Mouse (Mus musculus) heart, embryonic 11.5 days (tissue): ENCODE measurements around the gene Lat2. TPM values are rescaled to one million over a fixed set of nuclear protein-coding genes. Genes with fewer than 3 reads are reported as not detected.

Experiments used
- ATAC-seq: fragments of 200-750 bp; cut with Nextera tagmentation; replicated peaks from 2 replicates; pipeline ENCODE4 v1.8.0; 2017; ENCODE audit warnings: moderate library complexity; ENCODE audit not compliant: insufficient number of reproducible peaks, low FRiP score, low TSS enrichment
- H3K27ac ChIP-seq: fragments of 300-500 bp; sonication (generic); 2 replicates; pipeline ENCODE4 v1.5.1; 2014; ENCODE audit warnings: mild to moderate bottlenecking, low read depth, low read length
- H3K27me3 ChIP-seq: fragments of 300-500 bp; sonication (generic); 2 replicates; pipeline ENCODE4 v1.6.1; 2014; ENCODE audit warnings: mild to moderate bottlenecking, low read length, mixed read lengths; ENCODE audit not compliant: control insufficient read depth, insufficient read depth
- H3K36me3 ChIP-seq: fragments of 300-500 bp; sonication (generic); 2 replicates; pipeline ENCODE4 v1.6.1; 2014; ENCODE audit warnings: mild to moderate bottlenecking, low read length, moderate library complexity, mixed read lengths; ENCODE audit not compliant: control insufficient read depth, insufficient read depth
- H3K4me1 ChIP-seq: fragments of 300-500 bp; sonication (generic); 2 replicates; pipeline ENCODE4 v1.6.1; 2014; ENCODE audit warnings: low read length; ENCODE audit not compliant: control insufficient read depth, insufficient read depth
- H3K4me2 ChIP-seq: fragments of 300-500 bp; sonication (generic); 2 replicates; pipeline ENCODE4 v1.6.1; 2014; ENCODE audit warnings: mild to moderate bottlenecking, moderate library complexity
- H3K4me3 ChIP-seq: fragments of 300-500 bp; sonication (generic); 2 replicates; pipeline ENCODE4 v1.5.1; 2014; ENCODE audit warnings: low read depth, low read length
- H3K9ac ChIP-seq: fragments of 300-500 bp; sonication (generic); 2 replicates; pipeline ENCODE4 v1.6.1; 2014; ENCODE audit warnings: mild to moderate bottlenecking, low read depth, low read length, moderate library complexity
- H3K9me3 ChIP-seq: fragments of 300-500 bp; sonication (generic); replicated peaks from 2 replicates; pipeline ENCODE4 v1.6.1; 2016; ENCODE audit warnings: low read length; ENCODE audit not compliant: control insufficient read depth
- WGBS: fragments of 180-500 bp; shearing (Covaris S2); extraction: QIAGEN DNeasy Blood & Tissue Kit; methylation state at CpG from one replicate; pipeline ENCODE4 v1.1.7; 2014; ENCODE audit not compliant: insufficient replicate concordance; 5-methylcytosine and 5-hydroxymethylcytosine counted together
- polyA plus RNA-seq: library from polyadenylated mRNA; unstranded; fragments of >200 nt; fragmentation: Nextera tagmentation; extraction: Ambion mirVana; gene quantifications from 2 replicates; pipeline ENCODE4 v1.2.1, GENCODE M21; 2014

The Lat2 gene
- polyA plus RNA-seq, 1 experiment from 2014 or later, result 1.9 TPM

DNA sequence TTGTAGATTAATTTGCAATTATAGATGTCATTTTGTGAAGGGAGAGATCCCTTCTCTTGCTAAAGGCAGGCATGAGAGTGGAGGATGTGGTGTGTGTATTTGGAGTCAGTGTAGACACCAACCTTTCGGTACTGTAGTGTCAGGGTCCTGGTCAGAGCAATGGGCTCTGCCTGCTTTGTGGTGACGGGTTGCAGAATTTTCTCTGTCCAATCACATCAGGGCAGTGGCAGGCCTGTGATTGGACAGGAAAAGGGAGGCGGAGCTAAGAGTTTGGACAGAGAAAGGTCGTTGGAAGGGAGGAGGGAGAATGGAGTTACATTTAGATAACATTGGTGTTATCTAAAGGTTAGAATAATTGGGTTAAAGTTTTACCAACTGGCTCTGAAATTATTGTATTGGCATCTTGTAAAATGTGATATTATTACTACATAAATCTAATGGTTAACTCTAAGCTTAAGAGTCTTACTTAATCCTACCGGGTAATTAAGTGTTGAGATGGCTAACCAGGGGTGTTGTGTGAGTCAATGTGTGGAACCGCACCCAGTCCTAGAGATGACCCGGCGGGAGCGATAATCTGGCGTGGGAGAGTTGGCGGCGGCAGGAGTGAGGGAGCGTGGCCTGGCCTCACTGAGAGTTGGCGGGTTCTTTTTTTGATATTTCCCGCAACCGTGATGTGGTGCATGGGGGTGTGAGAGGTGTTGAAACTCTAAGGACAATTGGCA lies 54.2 kb downstream of the Lat2 start:
- H3K4me3 ChIP-seq, result no peak overlapping the region
- H3K9ac ChIP-seq, result no peak overlapping the region
- no peak for ATAC-seq
- H3K27ac ChIP-seq, result no peak overlapping the region
- H3K9me3 ChIP-seq, result no peaks in the 10 kb centered on the region
- peaks cover 5% of the 10 kb centered on the region for H3K4me1 ChIP-seq
- H3K27me3 ChIP-seq, result no peaks in the 10 kb centered on the region
- H3K4me2 ChIP-seq, result no peak overlapping the region
- no peaks in the 10 kb centered on the region for H3K36me3 ChIP-seq
- 70% methylated on average over 16 of the region's 16 CpGs for WGBS

DNA sequence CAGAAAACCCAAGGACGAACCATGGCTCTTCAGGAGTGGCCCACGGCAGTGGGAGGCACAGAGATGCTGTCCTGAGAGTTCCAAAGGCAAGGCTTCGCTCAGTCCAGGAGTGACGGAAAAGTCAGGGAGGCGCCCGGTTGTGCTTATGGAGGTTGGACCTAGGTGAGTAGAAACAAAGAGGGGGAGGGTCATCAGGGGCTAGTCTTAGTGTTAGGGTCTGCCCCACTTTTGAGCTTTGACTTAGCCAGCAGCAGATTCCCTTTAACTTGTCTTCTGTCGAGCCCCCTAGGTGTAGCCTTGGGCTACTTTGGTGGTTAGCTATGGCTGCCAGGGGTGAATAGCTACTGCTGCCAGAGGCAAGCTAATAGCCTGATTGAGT lies 54.8 kb downstream of the Lat2 start, which contains the start of gene Syna:
Syna (minus strand) TSS at position 101 of the 379 bp plus-strand sequence.
- no peaks in the 10 kb centered on the region for H3K27me3 ChIP-seq
- H3K9ac ChIP-seq, result no peak within 1 kb of the TSS
- H3K4me1 ChIP-seq, result peaks cover 10% of the 10 kb centered on the region
- H3K4me3 ChIP-seq, result no peak within 1 kb of the TSS
- 81% methylated on average over 7 of the region's 7 CpGs for WGBS
- H3K36me3 ChIP-seq, result no peaks in the 10 kb centered on the region
- no peak within 1 kb of the TSS for H3K4me2 ChIP-seq
- no peaks in the 10 kb centered on the region for H3K9me3 ChIP-seq
- H3K27ac ChIP-seq, result no peak within 1 kb of the TSS
- no peak for ATAC-seq

- no peak overlapping the region for H3K9ac ChIP-seq
- peaks cover 23% of the 10 kb centered on the region for H3K4me1 ChIP-seq
- H3K4me2 ChIP-seq, result peak overlapping the region; percentile 47
- no peak overlapping the region for H3K27ac ChIP-seq
- no peaks in the 10 kb centered on the region for H3K36me3 ChIP-seq
- WGBS, result 10% methylated on average over 20 of the region's 20 CpGs
- H3K27me3 ChIP-seq, result no peaks in the 10 kb centered on the region
- no peak for ATAC-seq
- no peak overlapping the region for H3K4me3 ChIP-seq
- no peaks in the 10 kb centered on the region for H3K9me3 ChIP-seq
Observed at GRCm38 (mm10) chr5:134555463-134556164, 59.2 kb downstream of the Lat2 start.

GRCm38 (mm10) chr5:134553951-134554546 lies 60.8 kb downstream of the Lat2 start:
- Histone ChIP-seq H3K9ac (no peak overlapping the region), H3K4me2 (no peak overlapping the region), H3K9me3 (no peaks in the 10 kb centered on the region), H3K4me1 (peaks cover 25% of the 10 kb centered on the region), H3K27ac (no peak overlapping the region), H3K4me3 (no peak overlapping the region), H3K36me3 (no peaks in the 10 kb centered on the region), H3K27me3 (no peaks in the 10 kb centered on the region)
- 81% methylated on average over 5 of the region's 5 CpGs for WGBS
- no peak for ATAC-seq

- Histone ChIP-seq H3K27ac (peak within 1 kb of the TSS; percentile 88), H3K4me2 (peak within 1 kb of the TSS; percentile 96), H3K36me3 (no peaks in the 10 kb centered on the region), H3K4me3 (peak within 1 kb of the TSS; percentile 78), H3K9ac (peak within 1 kb of the TSS; percentile 88), H3K4me1 (peaks cover 25% of the 10 kb centered on the region), H3K27me3 (no peaks in the 10 kb centered on the region), H3K9me3 (no peaks in the 10 kb centered on the region)
- WGBS, result under 1% methylated on average over 60 of the region's 61 CpGs
- peak; percentile 83 for ATAC-seq
Observed at GRCm38 (mm10) chr5:134552110-134552972, 62.5 kb downstream of the Lat2 start, which contains the start of gene Clip2. Clip2 (minus strand) TSS chr5:134552434.

DNA sequence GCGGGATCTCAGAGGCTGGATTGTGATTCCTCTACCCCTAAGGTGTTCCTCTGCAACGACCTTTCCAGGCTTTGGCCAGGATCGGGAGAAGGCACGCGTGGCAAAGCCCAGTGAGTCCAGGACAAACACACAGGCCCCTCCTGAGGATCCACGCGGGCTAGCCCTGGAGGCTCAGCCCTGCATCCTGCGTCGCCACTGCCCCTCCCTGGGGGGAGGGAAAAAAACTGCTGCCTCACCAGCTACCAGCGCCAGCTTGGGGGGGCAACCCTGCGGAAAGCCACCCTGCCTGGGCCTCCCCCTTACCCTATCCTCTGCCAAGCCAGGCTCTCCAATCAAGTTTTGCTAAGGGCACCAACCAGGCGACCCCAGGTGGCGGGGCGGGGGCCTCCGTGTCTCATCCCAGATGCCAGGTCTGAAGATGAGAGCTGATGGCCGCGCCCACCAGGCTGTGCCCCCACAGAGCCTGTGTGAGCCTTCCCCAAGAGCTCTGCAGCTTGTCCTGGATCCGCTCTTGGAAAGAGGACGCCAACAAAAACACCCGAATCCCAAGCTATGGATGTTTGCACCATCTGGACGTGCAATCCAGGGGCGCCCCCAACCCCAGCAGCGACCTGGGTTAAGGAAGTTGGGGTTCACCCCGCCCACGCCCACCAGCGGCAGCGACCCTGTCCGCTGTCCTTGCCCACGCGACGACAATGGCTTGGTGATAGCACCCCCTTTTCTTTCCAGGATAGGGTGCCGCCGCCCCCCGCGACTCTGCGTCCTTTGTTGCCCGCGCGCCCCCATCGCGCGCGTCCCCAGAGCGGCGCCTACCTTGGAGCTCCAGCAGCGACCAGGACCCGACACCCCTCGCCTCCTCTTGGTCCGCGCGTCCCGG lies 63.4 kb downstream of the Lat2 start:
- 2% methylated on average over 52 of the region's 52 CpGs for WGBS
- ATAC-seq, result peak; percentile 14

GRCm38 (mm10) chr5:134550836-134551232 lies 64.0 kb downstream of the Lat2 start:
- H3K4me2 ChIP-seq, result peak overlapping the region; percentile 96
- H3K4me1 ChIP-seq, result peaks cover 22% of the 10 kb centered on the region
- H3K9ac ChIP-seq, result peak overlapping the region; percentile 88
- 0 out of 2 replicates have a peak overlapping the region, but pooled peaks have one; percentile 18 for H3K27ac ChIP-seq
- H3K4me3 ChIP-seq, result peak overlapping the region; percentile 78
- WGBS, result 10% methylated on average over 6 of the region's 6 CpGs
- ATAC-seq, result no peak
- H3K36me3 ChIP-seq, result no peaks in the 10 kb centered on the region
- H3K9me3 ChIP-seq, result no peaks in the 10 kb centered on the region
- no peaks in the 10 kb centered on the region for H3K27me3 ChIP-seq

More for the DNA sequence above, 63.4 kb downstream of the Lat2 start:
- Histone ChIP-seq H3K9ac (peak overlapping the region; percentile 88), H3K27me3 (no peaks in the 10 kb centered on the region), H3K9me3 (no peaks in the 10 kb centered on the region), H3K36me3 (no peaks in the 10 kb centered on the region), H3K4me3 (peak overlapping the region; percentile 78), H3K4me2 (peak overlapping the region; percentile 96), H3K4me1 (peaks cover 25% of the 10 kb centered on the region), H3K27ac (peak overlapping the region; percentile 88)
